Mouse (Mus musculus): Measurements from ENCODE around the gene Bend6. TPM values are rescaled to one million over a fixed set of nuclear protein-coding genes. Genes with fewer than 3 reads are reported as not detected.

Gene Bend6
- polyA plus RNA-seq (2014; fragmentation: Nextera tagmentation; extraction: Ambion mirVana): 0.61 and 0.81 TPM in 2 replicates

GRCm38 (mm10) chr1:33907421-33908190 lies at the start of gene Bend6:
TSS of gene Bend6 (minus strand) at chr1:33907816.
- Histone ChIP-seq H3K27me3 (replicated peaks; ENCODE audit: control insufficient read depth, insufficient read depth, low read length) (peaks cover 41% of the 10 kb centered on the region), H3K36me3 (ENCODE audit: control insufficient read depth, insufficient read depth, low read length) (no peaks in the 10 kb centered on the region), H3K9me3 (ENCODE audit: control insufficient read depth, low read length) (no peaks in the 10 kb centered on the region), H3K4me3 (ENCODE audit: low read depth, low read length) (peak within 1 kb of the TSS; percentile 57), H3K27ac (ENCODE audit: low read depth) (no peak within 1 kb of the TSS), H3K4me1 (replicated peaks; ENCODE audit: control insufficient read depth, insufficient read depth, low read length) (peaks cover 15% of the 10 kb centered on the region; the same call in 1 of the 2 replicates), H3K9ac (ENCODE audit: low read length) (peak within 1 kb of the TSS; percentile 40), H3K4me2 (ENCODE audit: low read length) (peak within 1 kb of the TSS; percentile 97)
- under 1% methylated on average over 87 of the region's 110 CpGs for WGBS
- ATAC-seq (replicated peaks; ENCODE audit: low FRiP score, low TSS enrichment, low read depth) (peak; percentile 86), DNase-seq (ENCODE audit: low spot score) (peak; percentile 85)

- no peak overlapping the region for H3K27ac ChIP-seq (ENCODE audit: low read depth)
These were observed 48.0 kb upstream of the Bend6 start for GRCm38 (mm10) chr1:33955626-33956025.

GRCm38 (mm10) chr1:33948511-33948910 lies 40.9 kb upstream of the Bend6 start:
- no peak for ATAC-seq (replicated peaks; ENCODE audit: low FRiP score, low TSS enrichment, low read depth)
- H3K27me3 ChIP-seq (replicated peaks; ENCODE audit: control insufficient read depth, insufficient read depth, low read length): no peaks in the 10 kb centered on the region
- DNase-seq (ENCODE audit: low spot score): no peak
- H3K4me3 ChIP-seq (ENCODE audit: low read depth, low read length): no peak overlapping the region
- H3K9me3 ChIP-seq (ENCODE audit: control insufficient read depth, low read length): no peaks in the 10 kb centered on the region
- no peak overlapping the region for H3K9ac ChIP-seq (ENCODE audit: low read length)
- H3K27ac ChIP-seq (ENCODE audit: low read depth): no peak overlapping the region
- no peaks in the 10 kb centered on the region for H3K4me1 ChIP-seq (replicated peaks; ENCODE audit: control insufficient read depth, insufficient read depth, low read length)
- H3K4me2 ChIP-seq (ENCODE audit: low read length): no peak overlapping the region
- 87% methylated on average over 5 of the region's 5 CpGs for WGBS
- H3K36me3 ChIP-seq (ENCODE audit: control insufficient read depth, insufficient read depth, low read length): no peaks in the 10 kb centered on the region

More at GRCm38 (mm10) chr1:33955626-33956025, 48.0 kb upstream of the Bend6 start:
- no peak for ATAC-seq (replicated peaks; ENCODE audit: low FRiP score, low TSS enrichment, low read depth)
- Histone ChIP-seq H3K9ac (ENCODE audit: low read length) (no peak overlapping the region), H3K9me3 (ENCODE audit: control insufficient read depth, low read length) (no peaks in the 10 kb centered on the region), H3K4me1 (replicated peaks; ENCODE audit: control insufficient read depth, insufficient read depth, low read length) (no peaks in the 10 kb centered on the region), H3K4me3 (ENCODE audit: low read depth, low read length) (no peak overlapping the region), H3K27me3 (replicated peaks; ENCODE audit: control insufficient read depth, insufficient read depth, low read length) (no peaks in the 10 kb centered on the region), H3K4me2 (ENCODE audit: low read length) (no peak overlapping the region), H3K36me3 (ENCODE audit: control insufficient read depth, insufficient read depth, low read length) (no peaks in the 10 kb centered on the region)
- no peak for DNase-seq (ENCODE audit: low spot score)
- 94% methylated on average over 6 of the region's 6 CpGs for WGBS

GRCm38 (mm10) chr1:33947838-33948237 lies 40.2 kb upstream of the Bend6 start:
- no peak for DNase-seq (ENCODE audit: low spot score)
- no peak for ATAC-seq (replicated peaks; ENCODE audit: low FRiP score, low TSS enrichment, low read depth)
- no peaks in the 10 kb centered on the region for H3K9me3 ChIP-seq (ENCODE audit: control insufficient read depth, low read length)
- WGBS: 91% methylated on average over 6 of the region's 6 CpGs
- no peaks in the 10 kb centered on the region for H3K36me3 ChIP-seq (ENCODE audit: control insufficient read depth, insufficient read depth, low read length)
- H3K27me3 ChIP-seq (replicated peaks; ENCODE audit: control insufficient read depth, insufficient read depth, low read length): no peaks in the 10 kb centered on the region
- no peak overlapping the region for H3K27ac ChIP-seq (ENCODE audit: low read depth)
- no peak overlapping the region for H3K9ac ChIP-seq (ENCODE audit: low read length)
- H3K4me2 ChIP-seq (ENCODE audit: low read length): no peak overlapping the region
- no peaks in the 10 kb centered on the region for H3K4me1 ChIP-seq (replicated peaks; ENCODE audit: control insufficient read depth, insufficient read depth, low read length)
- H3K4me3 ChIP-seq (ENCODE audit: low read depth, low read length): no peak overlapping the region

GRCm38 (mm10) chr1:33946601-33947395 lies 39.2 kb upstream of the Bend6 start:
- WGBS: 81% methylated on average over 12 of the region's 12 CpGs
- no peak overlapping the region for H3K4me2 ChIP-seq (ENCODE audit: low read length)
- no peaks in the 10 kb centered on the region for H3K27me3 ChIP-seq (replicated peaks; ENCODE audit: control insufficient read depth, insufficient read depth, low read length)
- no peak overlapping the region for H3K27ac ChIP-seq (ENCODE audit: low read depth)
- H3K4me1 ChIP-seq (replicated peaks; ENCODE audit: control insufficient read depth, insufficient read depth, low read length): no peaks in the 10 kb centered on the region
- no peaks in the 10 kb centered on the region for H3K36me3 ChIP-seq (ENCODE audit: control insufficient read depth, insufficient read depth, low read length)
- ATAC-seq (replicated peaks; ENCODE audit: low FRiP score, low TSS enrichment, low read depth) (no peak), DNase-seq (ENCODE audit: low spot score) (no peak)
- H3K9me3 ChIP-seq (ENCODE audit: control insufficient read depth, low read length): no peaks in the 10 kb centered on the region
- H3K9ac ChIP-seq (ENCODE audit: low read length): no peak overlapping the region
- H3K4me3 ChIP-seq (ENCODE audit: low read depth, low read length): no peak overlapping the region

GRCm38 (mm10) chr1:33945756-33946155 lies 38.1 kb upstream of the Bend6 start:
- H3K36me3 ChIP-seq (ENCODE audit: control insufficient read depth, insufficient read depth, low read length): no peaks in the 10 kb centered on the region
- no peaks in the 10 kb centered on the region for H3K27me3 ChIP-seq (replicated peaks; ENCODE audit: control insufficient read depth, insufficient read depth, low read length)
- H3K9me3 ChIP-seq (ENCODE audit: control insufficient read depth, low read length): no peaks in the 10 kb centered on the region
- no peak overlapping the region for H3K9ac ChIP-seq (ENCODE audit: low read length)
- no peak overlapping the region for H3K4me3 ChIP-seq (ENCODE audit: low read depth, low read length)
- 90% methylated on average over 6 of the region's 6 CpGs for WGBS
- no peak overlapping the region for H3K27ac ChIP-seq (ENCODE audit: low read depth)
- no peaks in the 10 kb centered on the region for H3K4me1 ChIP-seq (replicated peaks; ENCODE audit: control insufficient read depth, insufficient read depth, low read length)
- ATAC-seq (replicated peaks; ENCODE audit: low FRiP score, low TSS enrichment, low read depth): no peak
- DNase-seq (ENCODE audit: low spot score): no peak
- no peak overlapping the region for H3K4me2 ChIP-seq (ENCODE audit: low read length)

- H3K4me3 ChIP-seq (ENCODE audit: low read depth, low read length): no peak overlapping the region; the same call in 1 of the 2 replicates
- H3K27ac ChIP-seq (ENCODE audit: low read depth): no peak overlapping the region
- no peaks in the 10 kb centered on the region for H3K27me3 ChIP-seq (replicated peaks; ENCODE audit: control insufficient read depth, insufficient read depth, low read length)
- no peak overlapping the region for H3K9ac ChIP-seq (ENCODE audit: low read length)
- H3K4me2 ChIP-seq (ENCODE audit: low read length): peak overlapping the region; percentile 29; the same call in 1 of the 2 replicates
- H3K9me3 ChIP-seq (ENCODE audit: control insufficient read depth, low read length): no peaks in the 10 kb centered on the region
- H3K36me3 ChIP-seq (ENCODE audit: control insufficient read depth, insufficient read depth, low read length): no peaks in the 10 kb centered on the region
- DNase-seq (ENCODE audit: low spot score) (no peak), ATAC-seq (replicated peaks; ENCODE audit: low FRiP score, low TSS enrichment, low read depth) (no peak; the same call in 1 of the 2 replicates)
- H3K4me1 ChIP-seq (replicated peaks; ENCODE audit: control insufficient read depth, insufficient read depth, low read length): no peaks in the 10 kb centered on the region
- 55% methylated on average over 17 of the region's 17 CpGs for WGBS
These were observed 37.5 kb upstream of the Bend6 start for GRCm38 (mm10) chr1:33944977-33945750.

- H3K27me3 ChIP-seq (replicated peaks; ENCODE audit: control insufficient read depth, insufficient read depth, low read length): no peaks in the 10 kb centered on the region
- H3K4me2 ChIP-seq (ENCODE audit: low read length): no peak overlapping the region
- WGBS: 75% methylated on average over 2 of the region's 2 CpGs
- H3K9ac ChIP-seq (ENCODE audit: low read length): no peak overlapping the region
- no peaks in the 10 kb centered on the region for H3K36me3 ChIP-seq (ENCODE audit: control insufficient read depth, insufficient read depth, low read length)
- no peak overlapping the region for H3K27ac ChIP-seq (ENCODE audit: low read depth)
- no peak for DNase-seq (ENCODE audit: low spot score)
- H3K4me1 ChIP-seq (replicated peaks; ENCODE audit: control insufficient read depth, insufficient read depth, low read length): no peaks in the 10 kb centered on the region
- H3K9me3 ChIP-seq (ENCODE audit: control insufficient read depth, low read length): no peaks in the 10 kb centered on the region
- no peak overlapping the region for H3K4me3 ChIP-seq (ENCODE audit: low read depth, low read length)
- ATAC-seq (replicated peaks; ENCODE audit: low FRiP score, low TSS enrichment, low read depth): no peak
These were observed 36.3 kb upstream of the Bend6 start for GRCm38 (mm10) chr1:33943943-33944342.
